Mouse (Mus musculus) lung, postnatal 0 days (tissue): Measurements from ENCODE around the gene Fbrsl1. TPM values are rescaled to one million over a fixed set of nuclear protein-coding genes. Genes with fewer than 3 reads are reported as not detected.

Experiments used
- ATAC-seq: fragments of 200-750 bp; cut with Nextera tagmentation; 2 replicates; pipeline ENCODE4 v1.8.0; 2017; ENCODE audit warnings: moderate library complexity
- DNase-seq: peaks from one replicate; pipeline ENCODE4 v3.0.0-alpha.2; 2016; ENCODE audit warnings: low spot score
- H3K27ac ChIP-seq: fragments of 300-500 bp; sonication (generic); 2 replicates; pipeline ENCODE4 v1.5.1; 2014; ENCODE audit warnings: antibody characterized with exemption, mild to moderate bottlenecking, low read length, mixed read lengths
- H3K27me3 ChIP-seq: fragments of 300-500 bp; sonication (generic); replicated peaks from 2 replicates; pipeline ENCODE4 v1.6.1; 2014; ENCODE audit warnings: low read length, mixed read lengths; ENCODE audit not compliant: insufficient read depth
- H3K36me3 ChIP-seq: fragments of 300-500 bp; sonication (generic); 2 replicates; pipeline ENCODE4 v1.6.1; 2014; ENCODE audit warnings: low read length, mixed read lengths; ENCODE audit not compliant: insufficient read depth
- H3K4me1 ChIP-seq: fragments of 300-500 bp; sonication (generic); 2 replicates; pipeline ENCODE4 v1.6.1; 2014; ENCODE audit warnings: antibody characterized with exemption, low read depth, low read length, mixed read lengths; ENCODE audit not compliant: insufficient read depth
- H3K4me2 ChIP-seq: fragments of 300-500 bp; sonication (generic); replicated peaks from 2 replicates; pipeline ENCODE4 v1.6.1; 2014; ENCODE audit warnings: low read depth, mild to moderate bottlenecking, low read length, moderate library complexity, mixed read lengths
- H3K4me3 ChIP-seq: fragments of 300-500 bp; sonication (generic); 2 replicates; pipeline ENCODE4 v1.5.1; 2014; ENCODE audit warnings: low read depth, low read length
- H3K9ac ChIP-seq: fragments of 300-500 bp; sonication (generic); replicated peaks from 2 replicates; pipeline ENCODE4 v1.6.1; 2014; ENCODE audit warnings: low read depth, mild to moderate bottlenecking
- H3K9me3 ChIP-seq: fragments of 300-500 bp; sonication (generic); 2 replicates; pipeline ENCODE4 v1.6.1; 2016; ENCODE audit warnings: low read length, mixed read lengths
- CTCF ChIP-seq: IDR thresholded peaks from 2 replicates; pipeline ENCODE4 v1.5.1; 2016; ENCODE audit warnings: antibody characterized with exemption, mild to moderate bottlenecking
- EP300 ChIP-seq: IDR thresholded peaks from 2 replicates; pipeline ENCODE4 v1.6.1; 2016; ENCODE audit warnings: antibody characterized with exemption, mild to moderate bottlenecking, control low read depth
- WGBS: fragments of 180-500 bp; shearing (Covaris S2); extraction: QIAGEN DNeasy Blood & Tissue Kit; methylation state at CpG from one replicate; pipeline ENCODE4 v1.1.7; 2014; 5-methylcytosine and 5-hydroxymethylcytosine counted together
- polyA plus RNA-seq: library from polyadenylated mRNA; unstranded; fragments of >200 nt; fragmentation: Nextera tagmentation; extraction: Ambion mirVana; gene quantifications from 2 replicates; pipeline ENCODE4 v1.2.1, GENCODE M21; 2015

Fbrsl1 gene
- polyA plus RNA-seq, 1 experiment from 2014 or later = 10.4 TPM

GRCm38 (mm10) chr5:110472834-110473233, 24.5 kb upstream of the Fbrsl1 start:
- no peaks in the 10 kb centered on the region for H3K27me3 ChIP-seq

GRCm38 (mm10) chr5:110471981-110472476, 23.7 kb upstream of the Fbrsl1 start:
- Histone ChIP-seq H3K9ac (no peak overlapping the region), H3K4me2 (no peak overlapping the region), H3K27ac (no peak overlapping the region), H3K27me3 (no peaks in the 10 kb centered on the region), H3K36me3 (no peaks in the 10 kb centered on the region), H3K4me1 (no peaks in the 10 kb centered on the region), H3K4me3 (no peak overlapping the region), H3K9me3 (no peaks in the 10 kb centered on the region)
- TF ChIP-seq CTCF (no peak), EP300 (no peak)
- no peak for DNase-seq
- no peak; the same call in 1 of the 2 replicates for ATAC-seq
- WGBS = 57% methylated on average over 5 of the region's 5 CpGs

More at GRCm38 (mm10) chr5:110472834-110473233, 24.5 kb upstream of the Fbrsl1 start:
- Histone ChIP-seq H3K27ac (no peak overlapping the region), H3K4me1 (no peaks in the 10 kb centered on the region), H3K9ac (no peak overlapping the region), H3K9me3 (no peaks in the 10 kb centered on the region), H3K36me3 (no peaks in the 10 kb centered on the region), H3K4me3 (no peak overlapping the region), H3K4me2 (no peak overlapping the region)
- no peak for TF ChIP-seq EP300
- no peak for TF ChIP-seq CTCF
- DNase-seq (no peak), ATAC-seq (no peak)
- 39% methylated on average over 1 of the region's 1 CpGs for WGBS

DNA sequence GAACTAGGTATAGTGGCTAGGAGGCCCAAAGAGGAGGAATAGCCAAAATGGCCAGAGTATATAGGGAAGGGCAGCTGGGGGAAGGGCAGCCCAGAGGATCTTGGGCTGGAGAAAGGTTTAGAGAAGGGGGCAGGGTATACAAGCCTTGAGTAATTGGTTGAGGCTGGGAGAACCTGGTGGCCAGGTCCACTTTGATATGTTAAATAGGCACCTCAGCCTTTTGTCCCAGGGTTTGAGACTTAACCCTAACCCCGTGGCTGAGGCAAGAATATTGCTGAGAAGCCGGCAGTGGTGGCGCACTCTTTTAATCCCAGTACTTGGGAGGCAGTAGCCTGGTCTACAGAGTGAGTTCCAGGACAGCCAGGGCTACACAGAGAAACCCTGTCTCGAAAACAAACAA, 23.0 kb upstream of the Fbrsl1 start:
- TF ChIP-seq CTCF (no peak), EP300 (no peak)
- no peaks in the 10 kb centered on the region for H3K9me3 ChIP-seq
- H3K27ac ChIP-seq = no peak overlapping the region
- ATAC-seq (no peak), DNase-seq (no peak)
- H3K9ac ChIP-seq = no peak overlapping the region
- no peaks in the 10 kb centered on the region for H3K36me3 ChIP-seq
- 38% methylated on average over 4 of the region's 4 CpGs for WGBS
- no peak overlapping the region for H3K4me3 ChIP-seq
- H3K27me3 ChIP-seq = no peaks in the 10 kb centered on the region
- H3K4me2 ChIP-seq = no peak overlapping the region
- H3K4me1 ChIP-seq = no peaks in the 10 kb centered on the region

- H3K9me3 ChIP-seq = no peaks in the 10 kb centered on the region
- no peaks in the 10 kb centered on the region for H3K27me3 ChIP-seq
- no peaks in the 10 kb centered on the region for H3K4me1 ChIP-seq
- no peak for TF ChIP-seq EP300
- TF ChIP-seq CTCF = no peak
- no peak for DNase-seq
- H3K27ac ChIP-seq = no peak overlapping the region
- H3K9ac ChIP-seq = no peak overlapping the region
- H3K4me3 ChIP-seq = no peak overlapping the region
- H3K4me2 ChIP-seq = no peak overlapping the region
- H3K36me3 ChIP-seq = no peaks in the 10 kb centered on the region
- WGBS = 75% methylated on average over 8 of the region's 8 CpGs
- ATAC-seq = no peak
Measured at GRCm38 (mm10) chr5:110469227-110469925, 21.1 kb upstream of the Fbrsl1 start.

DNA sequence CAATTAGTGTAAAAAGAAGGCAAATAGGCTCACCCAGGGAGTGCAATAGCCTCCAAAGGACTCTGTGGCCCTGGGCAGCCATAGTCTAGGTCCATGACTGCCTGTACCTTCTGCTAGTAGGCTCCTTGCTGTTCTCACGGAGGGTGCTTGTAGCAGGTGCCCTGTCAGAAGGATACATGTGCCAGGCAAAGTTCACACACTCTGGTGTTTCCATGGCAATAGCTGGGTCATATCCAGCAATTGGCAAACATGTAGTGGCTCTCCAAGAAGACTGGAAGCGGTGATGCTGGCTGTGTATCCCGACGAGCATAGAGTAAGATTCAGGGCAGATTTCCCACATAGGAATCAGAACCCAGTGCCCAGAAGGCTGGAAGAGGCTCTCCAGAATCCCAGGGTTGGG, 20.0 kb upstream of the Fbrsl1 start:
- Histone ChIP-seq H3K27me3 (no peaks in the 10 kb centered on the region), H3K4me1 (no peaks in the 10 kb centered on the region), H3K9ac (no peak overlapping the region), H3K9me3 (no peaks in the 10 kb centered on the region), H3K27ac (no peak overlapping the region), H3K4me3 (no peak overlapping the region), H3K36me3 (no peaks in the 10 kb centered on the region), H3K4me2 (no peak overlapping the region)
- DNase-seq (no peak), ATAC-seq (no peak; the same call in 1 of the 2 replicates)
- 77% methylated on average over 4 of the region's 4 CpGs for WGBS
- TF ChIP-seq CTCF = no peak
- TF ChIP-seq EP300 = no peak

DNA sequence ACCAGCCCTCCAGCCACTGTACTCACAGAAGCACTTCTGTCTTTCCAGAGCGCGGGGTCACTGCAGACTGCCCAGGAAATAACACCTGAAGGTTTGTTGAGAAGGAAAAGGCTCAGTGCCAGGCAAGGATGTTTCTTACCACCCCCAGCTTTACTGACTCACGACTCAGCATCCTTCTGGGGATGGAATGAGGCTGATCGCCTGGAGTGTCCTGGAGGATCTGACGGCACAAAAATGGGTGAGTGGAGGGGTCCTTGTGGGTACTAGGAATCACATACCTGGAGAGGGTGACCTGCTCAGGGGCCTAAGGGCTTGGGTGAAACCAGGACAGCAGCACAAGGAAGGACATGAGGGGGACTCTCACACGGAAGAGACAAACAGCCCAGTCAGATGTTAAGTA, 19.4 kb upstream of the Fbrsl1 start:
- TF ChIP-seq CTCF (no peak), EP300 (no peak)
- no peak for DNase-seq
- Histone ChIP-seq H3K4me3 (no peak overlapping the region), H3K27ac (no peak overlapping the region), H3K9me3 (no peaks in the 10 kb centered on the region), H3K4me1 (no peaks in the 10 kb centered on the region), H3K4me2 (no peak overlapping the region), H3K27me3 (no peaks in the 10 kb centered on the region), H3K9ac (no peak overlapping the region), H3K36me3 (no peaks in the 10 kb centered on the region)
- ATAC-seq = no peak
- 60% methylated on average over 6 of the region's 6 CpGs for WGBS
